Mouse (Mus musculus): ENCODE measurements at regions not wholly inside any gene's neighbourhood (a gene's known extent, or its start where the extent isn't known, plus 50 kb on each side); places are given as distances from the start of the nearest gene placed in this dataset.
"Not testable (repeated sequence)": the region's sequence is repeated elsewhere in the genome, so short reads cannot be mapped to it uniquely, and the experiment has no call there.

GRCm38 (mm10) chr2:63706643-63707042, 391.2 kb downstream of the Fign start:
- Histone ChIP-seq H3K9ac (no peak overlapping the region), H3K27me3 (no peaks in the 10 kb centered on the region), H3K36me3 (no peaks in the 10 kb centered on the region), H3K9me3 (no peaks in the 10 kb centered on the region), H3K4me1 (peaks cover 12% of the 10 kb centered on the region), H3K4me3 (no peak overlapping the region), H3K4me2 (no peak overlapping the region), H3K27ac (no peak overlapping the region)
- no peak for ATAC-seq (ENCODE audit: borderline replicate concordance, extremely low read depth, low FRiP score, low TSS enrichment)

DNA sequence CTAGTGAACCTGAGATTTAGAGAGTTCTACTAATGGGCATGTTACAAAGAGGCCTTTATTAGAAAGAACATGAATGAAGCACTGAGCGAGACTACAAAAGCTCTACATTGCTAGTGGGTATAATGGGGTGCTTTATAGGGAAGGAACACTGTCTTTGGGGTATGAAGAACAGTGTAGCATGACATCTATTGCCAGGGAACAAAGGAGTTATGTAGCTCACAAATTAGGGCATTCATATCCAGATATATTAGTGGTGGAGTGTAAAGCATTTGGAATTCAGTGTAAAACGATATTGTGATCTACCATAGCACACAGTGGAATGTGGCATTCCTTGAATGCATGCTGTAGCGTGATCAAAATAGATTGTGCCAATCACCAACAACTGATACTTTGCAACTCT, 391.7 kb downstream of the Fign start:
- Histone ChIP-seq H3K9ac (no peak overlapping the region), H3K4me3 (no peak overlapping the region), H3K27ac (no peak overlapping the region), H3K4me2 (no peak overlapping the region), H3K36me3 (no peaks in the 10 kb centered on the region), H3K4me1 (peaks cover 12% of the 10 kb centered on the region), H3K27me3 (no peaks in the 10 kb centered on the region), H3K9me3 (no peaks in the 10 kb centered on the region)
- WGBS, result 77% methylated on average over 3 of the region's 3 CpGs
- no peak for ATAC-seq (ENCODE audit: borderline replicate concordance, extremely low read depth, low FRiP score, low TSS enrichment)

DNA sequence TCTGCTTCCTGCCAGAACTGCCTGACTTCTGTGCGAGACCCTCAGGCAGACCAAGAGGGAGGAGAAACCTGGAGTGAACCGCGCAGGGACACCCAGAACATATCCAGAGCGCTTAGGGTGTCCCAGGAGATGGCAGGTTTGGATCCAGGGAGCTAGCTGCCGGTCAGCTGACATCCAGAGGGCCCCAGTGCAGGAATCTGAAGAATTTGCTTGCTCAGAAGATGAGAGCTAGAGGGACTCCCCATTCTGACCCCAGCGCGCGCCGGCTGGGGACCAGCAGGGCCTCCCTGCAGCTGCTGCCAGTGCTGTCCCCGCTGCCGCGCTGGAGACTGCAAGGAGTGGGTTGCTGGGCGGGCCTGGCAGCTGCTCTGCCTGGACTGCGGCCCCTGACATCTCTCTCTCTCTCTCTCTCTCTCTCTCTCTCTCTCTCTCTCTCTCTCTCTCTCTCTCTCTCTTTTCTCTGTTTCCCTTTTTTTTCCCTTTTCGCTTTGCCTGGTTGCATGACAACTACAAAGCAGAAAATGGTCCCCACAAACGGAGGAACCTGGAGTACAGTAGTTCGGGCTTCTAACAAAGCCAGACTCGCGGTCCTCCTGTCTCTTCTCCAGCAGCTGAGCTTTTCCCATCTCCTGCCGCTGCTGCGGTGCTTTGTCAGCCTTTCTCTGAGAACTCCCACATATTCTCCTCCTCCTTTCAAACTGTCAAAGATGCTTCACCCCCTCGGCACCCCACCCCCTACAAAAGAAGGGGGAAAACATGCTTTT, 395.3 kb downstream of the Fign start:
- peak; percentile 98 for ATAC-seq (ENCODE audit: borderline replicate concordance, extremely low read depth, low FRiP score, low TSS enrichment)
- under 1% methylated on average over 22 of the region's 22 CpGs for WGBS
- H3K27me3 ChIP-seq, result no peaks in the 10 kb centered on the region
- peak overlapping the region; percentile 33; the same call in 1 of the 2 replicates for H3K27ac ChIP-seq
- no peaks in the 10 kb centered on the region for H3K9me3 ChIP-seq
- H3K9ac ChIP-seq, result peak overlapping the region; percentile 29; the same call in 1 of the 2 replicates
- H3K4me1 ChIP-seq, result peaks cover 12% of the 10 kb centered on the region
- H3K4me3 ChIP-seq, result peak overlapping the region; percentile 38
- peak overlapping the region; percentile 81 for H3K4me2 ChIP-seq
- H3K36me3 ChIP-seq, result no peaks in the 10 kb centered on the region

- H3K9ac ChIP-seq, result no peak overlapping the region
Observed at GRCm38 (mm10) chr2:63701861-63702260, 396.0 kb downstream of the Fign start.

GRCm38 (mm10) chr2:63700255-63700654, 397.6 kb downstream of the Fign start:
- H3K36me3 ChIP-seq, result no peaks in the 10 kb centered on the region
- H3K9ac ChIP-seq, result no peak overlapping the region
- H3K4me2 ChIP-seq, result no peak overlapping the region
- 13% methylated on average over 3 of the region's 3 CpGs for WGBS
- no peak overlapping the region for H3K4me3 ChIP-seq
- ATAC-seq (ENCODE audit: borderline replicate concordance, extremely low read depth, low FRiP score, low TSS enrichment), result no peak
- H3K4me1 ChIP-seq, result peaks cover 12% of the 10 kb centered on the region
- no peaks in the 10 kb centered on the region for H3K9me3 ChIP-seq
- H3K27ac ChIP-seq, result no peak overlapping the region
- no peaks in the 10 kb centered on the region for H3K27me3 ChIP-seq

More at GRCm38 (mm10) chr2:63701861-63702260, 396.0 kb downstream of the Fign start:
- Histone ChIP-seq H3K27me3 (no peaks in the 10 kb centered on the region), H3K4me1 (peaks cover 12% of the 10 kb centered on the region), H3K9me3 (no peaks in the 10 kb centered on the region), H3K4me3 (peak overlapping the region; percentile 38), H3K4me2 (peak overlapping the region; percentile 81), H3K27ac (peak overlapping the region; percentile 33; the same call in 1 of the 2 replicates), H3K36me3 (no peaks in the 10 kb centered on the region)
- no peak for ATAC-seq (ENCODE audit: borderline replicate concordance, extremely low read depth, low FRiP score, low TSS enrichment)
- 17% methylated on average over 13 of the region's 13 CpGs for WGBS

GRCm38 (mm10) chr2:63669700-63670099, 428.1 kb downstream of the Fign start:
- H3K4me3 ChIP-seq, result no peak overlapping the region
- H3K36me3 ChIP-seq, result no peaks in the 10 kb centered on the region
- H3K4me1 ChIP-seq, result no peaks in the 10 kb centered on the region
- H3K27me3 ChIP-seq, result no peaks in the 10 kb centered on the region
- no peak overlapping the region for H3K9ac ChIP-seq
- H3K27ac ChIP-seq, result no peak overlapping the region
- H3K4me2 ChIP-seq, result no peak overlapping the region
- 61% methylated on average over 3 of the region's 3 CpGs for WGBS
- ATAC-seq (ENCODE audit: borderline replicate concordance, extremely low read depth, low FRiP score, low TSS enrichment), result no peak
- H3K9me3 ChIP-seq, result no peaks in the 10 kb centered on the region

DNA sequence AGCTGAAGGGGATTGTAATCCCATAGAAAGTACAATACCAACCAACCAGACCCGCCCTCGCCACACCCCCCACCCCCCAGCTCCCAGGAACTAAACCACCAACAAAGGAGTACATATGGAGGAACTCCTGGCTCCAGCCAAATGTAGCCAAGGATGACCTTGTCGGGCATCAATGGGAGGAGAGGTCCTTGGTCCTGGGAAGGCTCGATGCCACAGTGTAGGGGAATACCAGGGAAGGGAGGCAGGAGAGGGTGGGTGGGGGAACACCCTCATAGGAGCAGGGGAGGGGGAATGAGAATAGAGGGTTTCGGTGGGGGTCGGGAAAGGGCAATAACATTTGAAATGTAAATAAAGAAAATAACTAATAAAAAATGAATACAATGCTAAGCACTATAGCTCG, 429.1 kb downstream of the Fign start:
- Histone ChIP-seq H3K9me3 (no peaks in the 10 kb centered on the region), H3K36me3 (no peaks in the 10 kb centered on the region), H3K27me3 (no peaks in the 10 kb centered on the region), H3K4me2 (no peak overlapping the region), H3K27ac (no peak overlapping the region), H3K4me1 (no peaks in the 10 kb centered on the region), H3K4me3 (no peak overlapping the region), H3K9ac (no peak overlapping the region)
- 75% methylated on average over 7 of the region's 7 CpGs for WGBS
- no peak for ATAC-seq (ENCODE audit: borderline replicate concordance, extremely low read depth, low FRiP score, low TSS enrichment)

DNA sequence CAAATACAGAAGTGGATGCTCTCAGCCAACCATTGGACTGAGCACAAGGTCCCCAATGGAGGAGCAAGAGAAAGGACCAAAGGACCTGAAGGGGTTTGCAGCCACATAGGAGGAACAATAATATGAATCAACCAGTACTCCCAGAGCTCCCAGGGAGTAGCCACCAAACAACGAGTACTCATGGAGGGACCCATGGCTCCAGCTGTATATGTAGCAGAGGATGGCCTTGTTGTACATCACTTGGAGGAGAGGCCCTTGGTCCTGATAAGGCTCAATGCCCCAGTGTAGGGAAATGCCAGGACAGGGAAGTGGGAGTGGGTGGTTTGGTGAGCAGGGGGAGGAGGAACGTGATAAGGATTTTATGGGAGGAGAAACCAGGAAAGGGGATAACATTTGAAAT, 437.9 kb downstream of the Fign start:
- not testable (repeated sequence) for H3K9me3 ChIP-seq; H3K4me1 ChIP-seq; H3K4me2 ChIP-seq; H3K9ac ChIP-seq; H3K27ac ChIP-seq; H3K36me3 ChIP-seq; H3K27me3 ChIP-seq; H3K4me3 ChIP-seq; ATAC-seq (ENCODE audit: borderline replicate concordance, extremely low read depth, low FRiP score, low TSS enrichment)
- 75% methylated on average over 2 of the region's 2 CpGs for WGBS
